Mouse (Mus musculus) ovary, postnatal 14 days (tissue): ENCODE measurements at regions not wholly inside any gene's neighbourhood (a gene's known extent, or its start where the extent isn't known, plus 50 kb on each side); places are given as distances from the start of the nearest gene placed in this dataset.
A peak's percentile ranks its signal among the peaks of the same experiment; 100 is the strongest.

Source experiments
- DNase-seq: peaks from one replicate; pipeline ENCODE4 v3.0.0; 2022; ENCODE audit warnings: low spot score

GRCm38 (mm10) chr2:174532671-174533363 is 59.9 kb upstream of the Prelid3b start:
- DNase-seq, result peak; percentile 8

GRCm38 (mm10) chr2:174540717-174541116 is 67.8 kb upstream of the Prelid3b start:
- DNase-seq, result no peak

GRCm38 (mm10) chr2:174547207-174547606 is 74.3 kb upstream of the Prelid3b start:
- no peak for DNase-seq

DNA sequence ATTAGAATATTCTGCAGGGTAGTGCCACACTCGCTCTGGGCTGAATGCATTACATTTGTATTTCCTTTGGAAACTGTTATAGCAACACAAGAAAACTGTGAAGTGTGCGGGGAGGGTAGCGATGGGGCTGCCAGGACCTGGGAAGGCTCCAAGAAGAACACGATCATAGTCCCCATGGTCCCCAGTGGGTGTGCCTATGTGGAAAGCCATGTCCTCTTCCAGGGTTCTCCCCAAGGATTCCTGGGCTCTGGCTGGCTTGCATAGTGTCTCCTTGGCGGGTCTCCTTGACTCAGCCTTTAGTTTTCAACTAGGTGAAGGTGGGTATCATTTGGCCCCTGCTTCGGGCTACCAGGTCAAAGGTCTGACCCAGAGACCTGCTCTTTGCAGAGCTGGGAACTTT is 74.8 kb upstream of the Prelid3b start:
- DNase-seq, result no peak

DNA sequence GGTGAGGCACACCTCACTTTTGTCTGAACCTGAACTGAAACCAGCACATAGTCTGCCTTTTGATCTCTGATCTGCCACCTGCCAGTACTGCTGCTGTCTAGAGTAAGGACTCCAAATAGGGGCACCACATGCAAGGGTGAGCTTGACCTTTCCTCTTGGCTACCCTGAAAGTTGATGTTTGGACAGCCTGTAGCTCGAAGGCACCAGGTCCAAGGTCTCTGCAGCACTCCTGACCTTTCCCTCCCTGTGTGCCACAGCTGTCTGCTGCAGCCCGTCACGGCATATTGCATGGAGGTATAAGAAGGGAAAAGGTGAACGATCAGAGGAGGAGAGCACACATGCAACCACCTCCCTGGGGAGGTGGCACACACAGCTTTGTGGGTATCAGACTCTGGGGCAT is 75.9 kb upstream of the Prelid3b start:
- DNase-seq, result no peak

- no peak for DNase-seq
Observed at GRCm38 (mm10) chr2:174555778-174556177, 82.9 kb upstream of the Prelid3b start.

DNA sequence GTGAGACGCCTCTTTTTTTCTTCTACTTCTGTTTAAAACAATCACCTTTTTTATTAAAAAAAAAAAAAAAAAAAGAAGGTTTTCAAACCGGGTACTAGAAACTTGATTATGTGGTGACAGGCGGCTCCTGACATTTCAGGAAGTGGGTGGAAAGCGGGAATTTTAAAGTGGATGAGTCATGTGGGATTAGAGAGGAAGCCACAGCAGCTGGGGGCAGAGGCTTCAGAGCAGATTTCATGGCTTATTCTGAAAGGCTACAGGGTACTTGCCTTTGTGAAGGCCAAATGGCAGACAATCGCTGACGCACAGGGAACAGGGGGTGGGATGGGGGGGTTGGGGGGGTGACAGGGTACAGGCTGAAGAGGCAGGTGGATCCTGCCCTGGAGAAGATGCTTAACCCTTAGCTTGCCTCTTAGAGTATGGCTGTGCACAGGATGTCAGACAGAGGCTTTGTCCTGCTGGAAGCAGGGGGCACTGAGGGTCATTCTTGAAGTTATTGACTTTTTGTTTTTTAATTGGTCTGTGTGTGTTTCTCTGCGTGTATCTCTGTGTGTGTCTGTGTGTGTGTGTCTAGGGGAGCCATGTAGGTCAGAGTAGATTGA is 81.4 kb upstream of the Zfp831 start:
- no peak for DNase-seq

DNA sequence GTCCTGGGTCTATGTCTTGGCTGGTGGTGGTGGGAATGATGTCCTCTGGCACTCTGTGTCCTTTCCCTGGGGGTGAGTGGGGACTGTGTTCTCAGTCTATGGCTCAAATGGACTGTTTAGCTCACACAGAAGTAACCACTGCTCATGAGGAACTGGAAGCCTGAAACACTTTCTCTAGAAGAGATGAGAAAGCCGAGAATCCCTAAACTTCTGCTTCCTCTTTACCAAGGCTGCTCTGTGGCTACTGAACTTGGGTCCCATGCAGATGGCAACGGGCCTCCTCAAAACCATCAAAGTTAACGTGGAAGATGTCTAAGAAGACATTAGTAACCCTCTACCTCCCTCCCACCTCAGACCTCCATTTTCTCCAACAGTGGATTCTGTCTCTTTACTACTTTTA is 79.4 kb upstream of the Zfp831 start:
- no peak for DNase-seq

DNA sequence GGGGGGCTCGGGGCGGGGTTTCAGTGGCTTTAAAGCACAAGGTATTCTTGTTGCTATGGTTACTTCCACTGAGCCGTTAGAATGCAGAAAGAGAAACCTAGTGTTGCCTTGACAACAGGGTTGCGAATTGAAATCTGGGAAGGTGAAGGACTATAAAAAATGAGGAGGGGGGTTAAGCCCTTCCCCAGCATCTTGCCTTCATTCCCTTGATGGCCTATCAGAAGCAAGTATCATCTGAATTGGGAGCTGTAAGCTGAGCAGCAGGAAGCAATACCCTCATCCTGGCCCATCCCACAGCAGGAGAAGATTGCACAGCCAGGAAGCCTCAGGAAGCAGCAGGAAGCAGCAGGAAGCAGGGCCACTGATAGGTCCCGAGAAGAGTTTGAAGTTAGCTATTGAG is 78.5 kb upstream of the Zfp831 start:
- DNase-seq, result no peak

DNA sequence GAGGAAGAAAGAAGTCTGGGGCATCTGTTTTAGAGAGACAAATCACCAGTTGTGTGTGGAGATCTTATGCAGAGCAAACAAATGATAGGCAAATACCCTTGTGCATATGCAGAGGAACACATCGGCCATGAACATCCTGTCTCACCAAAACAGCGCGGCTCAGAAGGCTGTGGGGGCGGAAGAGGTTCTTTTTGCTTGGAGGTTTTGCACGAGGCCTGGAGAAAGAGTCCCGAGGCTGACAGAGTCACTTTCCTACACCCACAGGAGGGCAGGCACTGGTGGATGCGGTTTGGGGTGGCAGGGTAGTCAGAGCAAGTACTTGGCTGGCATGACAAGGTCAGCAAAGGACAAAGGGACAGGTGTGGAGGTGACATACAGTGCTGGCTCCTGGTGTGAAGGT is 77.4 kb upstream of the Zfp831 start:
- no peak for DNase-seq

DNA sequence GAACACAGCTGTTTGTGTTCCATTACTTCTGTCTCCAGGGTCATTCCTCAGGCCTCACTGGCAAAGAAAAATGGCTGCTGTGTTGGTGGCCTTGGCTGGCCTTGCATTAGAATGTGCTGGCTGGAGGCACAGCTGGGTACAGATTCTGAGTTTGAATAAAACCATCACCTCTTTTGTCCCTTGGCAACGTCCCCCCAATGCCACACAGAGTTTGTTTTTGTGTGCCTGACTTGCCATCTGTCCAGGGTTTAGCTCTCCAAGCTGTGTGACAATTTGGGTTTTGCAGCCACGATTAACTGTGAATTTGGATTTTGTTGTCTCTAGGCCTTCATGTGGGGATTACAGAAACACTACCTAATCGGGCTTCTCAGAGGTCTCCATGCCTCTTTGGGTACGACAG is 76.6 kb upstream of the Zfp831 start:
- DNase-seq, result no peak

DNA sequence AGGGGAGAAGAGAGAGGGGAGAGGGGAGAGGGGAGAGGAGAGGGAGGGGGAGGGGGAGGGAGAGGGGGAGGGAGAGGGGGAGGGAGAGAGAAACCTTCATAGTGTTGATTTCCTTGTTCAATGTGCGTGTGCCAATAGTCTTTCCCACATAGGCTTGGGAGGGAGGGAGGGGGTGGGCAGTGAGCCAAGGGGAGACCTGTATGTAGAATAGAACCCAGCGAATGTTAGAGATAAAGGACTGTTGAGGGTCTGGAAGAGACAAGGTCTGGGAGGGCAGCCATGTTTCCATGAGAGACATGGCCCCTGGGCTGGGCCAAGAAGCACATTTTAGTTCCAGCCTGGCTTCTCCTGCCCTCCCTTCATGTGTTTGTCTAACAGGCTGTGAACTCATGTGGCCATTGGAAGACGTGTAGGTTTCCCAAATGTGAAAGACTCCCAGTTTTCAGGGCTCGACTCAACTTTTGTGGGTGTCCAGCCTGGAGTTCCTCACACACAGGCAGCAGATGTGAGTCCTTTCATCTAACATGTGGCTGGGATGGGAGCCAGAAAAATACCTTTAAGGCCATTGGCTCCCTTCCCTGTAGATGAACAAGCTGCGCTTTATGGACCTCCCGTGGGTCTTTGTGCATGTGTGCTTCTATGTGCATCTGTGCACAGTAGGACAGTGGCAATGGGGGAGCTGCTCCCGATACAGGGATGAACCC is 68.4 kb upstream of the Zfp831 start:
- DNase-seq, result no peak

DNA sequence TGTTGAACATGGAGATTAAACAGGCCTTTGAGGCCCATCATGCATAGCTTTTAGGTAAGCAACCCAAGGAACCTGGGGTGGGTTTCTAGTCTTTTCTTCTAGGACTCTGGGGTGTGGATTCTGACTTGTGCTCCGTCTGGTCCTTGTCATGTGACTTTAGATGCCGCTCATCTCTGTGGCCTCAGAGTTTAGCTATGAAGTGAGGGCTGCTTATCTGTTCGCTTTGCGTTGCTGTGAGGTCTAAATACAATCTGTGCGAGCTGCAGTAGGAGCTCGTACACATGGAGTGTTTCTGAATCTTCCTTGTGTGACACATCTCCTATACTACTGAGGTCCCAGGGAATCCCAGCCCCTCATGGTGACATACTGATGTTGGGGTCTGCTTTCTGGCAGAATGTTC is 67.8 kb upstream of the Zfp831 start:
- DNase-seq, result no peak

GRCm38 (mm10) chr2:174580906-174581703 is 62.2 kb upstream of the Zfp831 start:
- no peak for DNase-seq

DNA sequence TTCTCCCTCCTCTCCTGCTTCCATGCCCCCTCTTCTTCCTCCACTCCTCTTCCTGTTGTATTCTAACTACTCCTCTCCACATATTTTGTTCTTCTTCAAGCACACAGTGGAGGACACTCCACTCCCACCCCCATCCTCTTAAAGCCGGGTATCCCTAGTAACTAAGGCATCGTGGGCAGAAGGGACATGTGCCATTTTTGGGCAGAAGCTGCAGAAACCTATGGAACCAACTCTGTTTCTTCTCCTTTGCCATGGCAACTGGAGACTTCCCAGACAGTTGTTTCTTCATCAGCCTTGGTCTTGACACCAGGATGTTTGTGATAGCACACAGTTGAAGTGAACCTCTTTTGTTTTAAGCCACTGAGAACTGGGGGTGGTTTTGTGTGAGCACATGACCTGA is 59.1 kb upstream of the Zfp831 start:
- no peak for DNase-seq
